Mouse (Mus musculus): ENCODE results near the gene Fam219b. TPM values are rescaled to one million over a fixed set of nuclear protein-coding genes. Genes with fewer than 3 reads are reported as not detected.

Fam219b gene
- polyA plus RNA-seq, 1 experiment from 2014 or later, result 13.3 TPM

- ATAC-seq (ENCODE audit: insufficient number of reproducible peaks, insufficient read depth, low FRiP score, low read depth), result no peak
- no peaks in the 10 kb centered on the region for H3K27me3 ChIP-seq (ENCODE audit: control insufficient read depth, insufficient read depth, low read length)
- no peak overlapping the region for H3K4me3 ChIP-seq (ENCODE audit: control insufficient read depth in 1 of 2, insufficient read depth in 1 of 2, low read depth in 1 of 2, low read length in 2 of 2)
- no peaks in the 10 kb centered on the region for H3K36me3 ChIP-seq (ENCODE audit: control insufficient read depth, insufficient read depth, low read length)
- no peak overlapping the region for H3K9ac ChIP-seq (ENCODE audit: low read length)
- peaks cover 5 to 14% of the 10 kb centered on the region in 2 experiments for H3K4me1 ChIP-seq (ENCODE audit: control insufficient read depth in 2 of 2, insufficient read depth in 2 of 2, low read length in 2 of 2)
- H3K9me3 ChIP-seq (ENCODE audit: control insufficient read depth, low read length), result no peaks in the 10 kb centered on the region
- WGBS, result 75% methylated on average over 3 of the region's 3 CpGs
- H3K27ac ChIP-seq (replicated peaks in 1 of 2; ENCODE audit: control insufficient read depth in 1 of 2, insufficient read depth in 1 of 2, low read depth in 2 of 2, low read length in 2 of 2), result no peak overlapping the region
- H3K4me2 ChIP-seq (ENCODE audit: low read length), result no peak overlapping the region
Measured at GRCm38 (mm10) chr9:57557215-57557614, 19.9 kb downstream of the Fam219b start.

DNA sequence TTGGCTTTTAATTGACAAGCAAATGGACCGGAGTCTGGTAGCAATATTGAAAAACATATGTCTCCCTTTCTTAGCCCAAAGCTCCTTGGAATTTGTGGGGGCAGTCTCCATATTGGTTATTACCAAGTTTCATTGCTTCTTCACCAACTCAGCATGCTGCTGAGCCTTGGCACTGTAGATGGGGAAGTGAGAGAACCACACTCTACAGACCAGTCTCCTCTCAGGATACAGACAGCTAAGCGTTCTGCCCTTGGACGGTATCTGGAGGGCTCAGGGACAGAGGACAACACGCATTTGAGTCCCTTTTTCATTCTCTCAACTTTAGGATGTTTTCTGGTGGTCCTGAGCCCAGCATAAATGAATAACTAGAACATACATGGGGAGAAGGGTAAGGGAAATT lies 21.3 kb downstream of the Fam219b start:
- Histone ChIP-seq H3K9ac (ENCODE audit: low read length) (no peak overlapping the region), H3K36me3 (ENCODE audit: control insufficient read depth, insufficient read depth, low read length) (no peaks in the 10 kb centered on the region), H3K9me3 (ENCODE audit: control insufficient read depth, low read length) (no peaks in the 10 kb centered on the region), H3K4me2 (ENCODE audit: low read length) (no peak overlapping the region), H3K27ac (replicated peaks in 1 of 2; ENCODE audit: control insufficient read depth in 1 of 2, insufficient read depth in 1 of 2, low read depth in 2 of 2, low read length in 2 of 2) (no peak overlapping the region), H3K27me3 (ENCODE audit: control insufficient read depth, insufficient read depth, low read length) (no peaks in the 10 kb centered on the region), H3K4me3 (ENCODE audit: control insufficient read depth in 1 of 2, insufficient read depth in 1 of 2, low read depth in 1 of 2, low read length in 2 of 2) (no peak overlapping the region), H3K4me1 (ENCODE audit: control insufficient read depth in 2 of 2, insufficient read depth in 2 of 2, low read length in 2 of 2) (peaks cover 7 to 24% of the 10 kb centered on the region in 2 experiments)
- 80% methylated on average over 4 of the region's 4 CpGs for WGBS
- no peak for ATAC-seq (ENCODE audit: insufficient number of reproducible peaks, insufficient read depth, low FRiP score, low read depth)

GRCm38 (mm10) chr9:57559568-57559967 lies 22.2 kb downstream of the Fam219b start:
- Histone ChIP-seq H3K4me1 (ENCODE audit: control insufficient read depth in 2 of 2, insufficient read depth in 2 of 2, low read length in 2 of 2) (peaks cover 7 to 24% of the 10 kb centered on the region in 2 experiments), H3K9ac (ENCODE audit: low read length) (no peak overlapping the region), H3K9me3 (ENCODE audit: control insufficient read depth, low read length) (no peaks in the 10 kb centered on the region), H3K27me3 (ENCODE audit: control insufficient read depth, insufficient read depth, low read length) (no peaks in the 10 kb centered on the region), H3K4me3 (ENCODE audit: control insufficient read depth in 1 of 2, insufficient read depth in 1 of 2, low read depth in 1 of 2, low read length in 2 of 2) (no peak overlapping the region), H3K27ac (replicated peaks in 1 of 2; ENCODE audit: control insufficient read depth in 1 of 2, insufficient read depth in 1 of 2, low read depth in 2 of 2, low read length in 2 of 2) (no peak overlapping the region), H3K36me3 (ENCODE audit: control insufficient read depth, insufficient read depth, low read length) (no peaks in the 10 kb centered on the region), H3K4me2 (ENCODE audit: low read length) (no peak overlapping the region)
- ATAC-seq (ENCODE audit: insufficient number of reproducible peaks, insufficient read depth, low FRiP score, low read depth), result no peak
- 73% methylated on average over 2 of the region's 2 CpGs for WGBS

DNA sequence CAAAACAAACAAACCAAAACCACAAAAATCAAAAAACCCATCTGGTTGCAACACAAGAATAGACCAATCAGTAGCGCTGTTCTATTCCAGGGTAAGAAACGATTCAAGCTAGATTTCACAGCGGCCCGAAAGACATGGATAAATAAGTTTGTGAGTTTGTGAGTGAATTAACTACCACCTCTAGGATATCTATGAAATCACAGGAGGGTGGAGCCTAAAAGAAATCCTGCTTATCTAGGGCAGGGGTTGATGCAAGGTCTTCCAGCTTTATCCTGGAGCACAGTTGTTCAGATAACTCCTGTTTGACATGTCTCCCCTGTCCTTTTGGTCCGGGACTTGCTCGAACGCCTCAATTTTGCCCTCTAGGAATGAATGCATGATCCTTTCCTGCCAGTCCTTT lies 22.9 kb downstream of the Fam219b start:
- ATAC-seq (ENCODE audit: insufficient number of reproducible peaks, insufficient read depth, low FRiP score, low read depth), result no peak
- Histone ChIP-seq H3K36me3 (ENCODE audit: control insufficient read depth, insufficient read depth, low read length) (no peaks in the 10 kb centered on the region), H3K4me2 (ENCODE audit: low read length) (peak overlapping the region; percentile 95), H3K9me3 (ENCODE audit: control insufficient read depth, low read length) (no peaks in the 10 kb centered on the region), H3K27me3 (ENCODE audit: control insufficient read depth, insufficient read depth, low read length) (no peaks in the 10 kb centered on the region), H3K9ac (ENCODE audit: low read length) (peak overlapping the region; percentile 73), H3K27ac (replicated peaks in 1 of 2; ENCODE audit: control insufficient read depth in 1 of 2, insufficient read depth in 1 of 2, low read depth in 2 of 2, low read length in 2 of 2) (no peak overlapping the region; a peak in 1 of 4 replicates), H3K4me3 (ENCODE audit: control insufficient read depth in 1 of 2, insufficient read depth in 1 of 2, low read depth in 1 of 2, low read length in 2 of 2) (peak overlapping the region; percentile 64 to 97), H3K4me1 (ENCODE audit: control insufficient read depth in 2 of 2, insufficient read depth in 2 of 2, low read length in 2 of 2) (peaks cover 7 to 24% of the 10 kb centered on the region in 2 experiments)
- 25% methylated on average over 7 of the region's 7 CpGs for WGBS

DNA sequence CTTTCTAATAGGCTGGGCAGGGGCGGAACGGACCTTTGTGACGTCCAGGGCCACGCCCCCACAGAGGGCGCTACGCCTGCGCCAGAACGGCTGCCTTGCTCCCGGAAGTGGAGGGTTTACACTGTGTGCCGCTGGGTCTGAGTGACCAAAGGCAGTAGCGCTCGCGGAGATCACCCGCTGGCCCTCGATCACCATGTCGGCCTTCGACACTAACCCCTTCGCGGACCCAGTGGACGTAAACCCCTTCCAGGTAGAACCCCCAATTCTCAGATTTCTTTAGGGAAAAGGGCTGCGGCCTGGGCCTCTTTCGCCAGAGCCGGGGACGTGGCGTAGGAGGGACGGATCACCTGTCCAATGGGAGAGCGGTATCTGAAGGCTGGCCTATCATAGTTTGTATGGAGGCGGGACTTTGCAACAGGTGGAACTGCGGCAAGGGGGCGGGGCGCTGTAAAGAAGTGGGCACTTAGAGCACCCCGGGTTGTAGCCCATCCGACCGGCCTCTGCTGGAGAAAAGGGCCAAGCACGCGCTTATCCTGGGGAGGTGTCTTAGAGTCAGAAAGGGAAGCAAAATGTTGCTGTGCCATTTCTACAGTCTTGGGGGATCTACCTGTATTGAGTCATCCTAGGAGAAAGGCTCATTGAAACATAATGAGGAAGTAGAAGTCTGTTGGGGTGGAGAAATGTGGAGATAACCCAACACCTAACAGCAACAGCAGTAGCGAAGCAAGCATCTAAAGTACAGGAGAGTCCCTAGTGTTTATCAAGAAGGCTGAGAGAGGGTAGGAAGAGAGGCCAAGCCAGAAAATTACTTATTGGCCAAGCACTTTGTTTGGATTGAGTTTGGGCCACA lies 23.8 kb downstream of the Fam219b start, which contains the start of gene Scamp2:
Gene Scamp2 (plus strand): TSS at position 83 of the 850 bp plus-strand sequence.
- H3K9me3 ChIP-seq (ENCODE audit: control insufficient read depth, low read length), result no peaks in the 10 kb centered on the region
- H3K27ac ChIP-seq (replicated peaks in 1 of 2; ENCODE audit: control insufficient read depth in 1 of 2, insufficient read depth in 1 of 2, low read depth in 2 of 2, low read length in 2 of 2), result peak within 1 kb of the TSS; percentile 34 to 84; a peak in 3 of 4 replicates
- WGBS, result 1% methylated on average over 37 of the region's 37 CpGs
- H3K27me3 ChIP-seq (ENCODE audit: control insufficient read depth, insufficient read depth, low read length), result no peaks in the 10 kb centered on the region
- peak within 1 kb of the TSS; percentile 64 to 97 for H3K4me3 ChIP-seq (ENCODE audit: control insufficient read depth in 1 of 2, insufficient read depth in 1 of 2, low read depth in 1 of 2, low read length in 2 of 2)
- H3K9ac ChIP-seq (ENCODE audit: low read length), result peak within 1 kb of the TSS; percentile 73
- H3K4me1 ChIP-seq (ENCODE audit: control insufficient read depth in 2 of 2, insufficient read depth in 2 of 2, low read length in 2 of 2), result peaks cover 11 to 30% of the 10 kb centered on the region in 2 experiments
- H3K36me3 ChIP-seq (ENCODE audit: control insufficient read depth, insufficient read depth, low read length), result no peaks in the 10 kb centered on the region
- peak within 1 kb of the TSS; percentile 95 for H3K4me2 ChIP-seq (ENCODE audit: low read length)
- ATAC-seq (ENCODE audit: insufficient number of reproducible peaks, insufficient read depth, low FRiP score, low read depth), result peak; percentile 96

GRCm38 (mm10) chr9:57561711-57562099 lies 24.4 kb downstream of the Fam219b start:
- H3K4me1 ChIP-seq (ENCODE audit: control insufficient read depth in 2 of 2, insufficient read depth in 2 of 2, low read length in 2 of 2), result peaks cover 11 to 33% of the 10 kb centered on the region in 2 experiments
- 78% methylated on average over 13 of the region's 13 CpGs for WGBS
- H3K9ac ChIP-seq (ENCODE audit: low read length), result peak overlapping the region; percentile 73
- H3K36me3 ChIP-seq (ENCODE audit: control insufficient read depth, insufficient read depth, low read length), result no peaks in the 10 kb centered on the region
- no peak for ATAC-seq (ENCODE audit: insufficient number of reproducible peaks, insufficient read depth, low FRiP score, low read depth)
- peak overlapping the region; percentile 64 to 97; a peak in 3 of 4 replicates for H3K4me3 ChIP-seq (ENCODE audit: control insufficient read depth in 1 of 2, insufficient read depth in 1 of 2, low read depth in 1 of 2, low read length in 2 of 2)
- no peak overlapping the region for H3K27ac ChIP-seq (replicated peaks in 1 of 2; ENCODE audit: control insufficient read depth in 1 of 2, insufficient read depth in 1 of 2, low read depth in 2 of 2, low read length in 2 of 2)
- H3K4me2 ChIP-seq (ENCODE audit: low read length), result peak overlapping the region; percentile 95
- H3K9me3 ChIP-seq (ENCODE audit: control insufficient read depth, low read length), result no peaks in the 10 kb centered on the region
- H3K27me3 ChIP-seq (ENCODE audit: control insufficient read depth, insufficient read depth, low read length), result no peaks in the 10 kb centered on the region

DNA sequence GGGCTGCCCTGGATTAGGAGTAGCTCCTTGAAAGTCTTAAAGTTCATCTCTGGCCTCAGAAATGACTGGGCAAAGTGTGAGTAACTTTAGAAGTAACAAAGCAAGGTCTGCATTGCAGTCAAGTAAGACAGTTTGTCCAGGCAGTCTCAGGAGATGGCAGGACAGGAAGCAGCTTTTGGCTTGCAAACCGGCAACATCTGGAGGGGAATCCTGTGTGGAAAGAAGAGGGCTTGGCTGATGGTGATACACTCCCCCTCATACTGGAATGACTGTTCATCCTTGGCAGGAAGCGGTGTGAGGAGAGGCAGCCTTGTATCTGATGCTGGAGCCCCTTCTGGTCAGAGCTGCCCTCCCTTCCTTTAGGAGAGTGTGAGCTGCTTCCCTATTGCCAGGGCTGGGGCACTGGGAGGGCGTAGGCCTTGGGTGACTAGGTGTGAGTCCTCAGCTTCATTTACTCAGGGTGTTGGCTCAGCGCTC lies 25.6 kb downstream of the Fam219b start:
- Histone ChIP-seq H3K27me3 (ENCODE audit: control insufficient read depth, insufficient read depth, low read length) (no peaks in the 10 kb centered on the region), H3K27ac (replicated peaks in 1 of 2; ENCODE audit: control insufficient read depth in 1 of 2, insufficient read depth in 1 of 2, low read depth in 2 of 2, low read length in 2 of 2) (peak overlapping the region; percentile 44 to 51; a peak in 3 of 4 replicates), H3K4me2 (ENCODE audit: low read length) (peak overlapping the region; percentile 36; the same call in 1 of the 2 replicates), H3K9me3 (ENCODE audit: control insufficient read depth, low read length) (no peaks in the 10 kb centered on the region), H3K4me3 (ENCODE audit: control insufficient read depth in 1 of 2, insufficient read depth in 1 of 2, low read depth in 1 of 2, low read length in 2 of 2) (no peak overlapping the region), H3K36me3 (ENCODE audit: control insufficient read depth, insufficient read depth, low read length) (peaks cover 3% of the 10 kb centered on the region; the same call in 1 of the 2 replicates), H3K9ac (ENCODE audit: low read length) (peak overlapping the region; percentile 46; the same call in 1 of the 2 replicates), H3K4me1 (ENCODE audit: control insufficient read depth in 2 of 2, insufficient read depth in 2 of 2, low read length in 2 of 2) (peaks cover 11 to 33% of the 10 kb centered on the region in 2 experiments)
- no peak for ATAC-seq (ENCODE audit: insufficient number of reproducible peaks, insufficient read depth, low FRiP score, low read depth)
- 55% methylated on average over 4 of the region's 4 CpGs for WGBS

All from heart, embryonic 14.5 days (tissue).